Mouse (Mus musculus) kidney, adult 2 months (tissue): ENCODE data around the gene Gamt.

Experiments
- CTCF ChIP-seq: fragments of 200-500 bp; conservative IDR thresholded peaks from 2 replicates; pipeline ENCODE4 v1.5.1; 2011; ENCODE audit warnings: low read depth, mild to moderate bottlenecking, control low read depth, low read length, moderate library complexity, mixed read lengths; ENCODE audit not compliant: insufficient read depth, insufficient read length
- POLR2A ChIP-seq: fragments of 200-500 bp; IDR thresholded peaks from one replicate; pipeline ENCODE4 v1.6.1; 2011; ENCODE audit warnings: low read depth, low read length, control low read depth

- TF ChIP-seq CTCF (no peak), POLR2A (no peak)
Measured at GRCm38 (mm10) chr10:80261585-80261968, 765 bp upstream of the Gamt start.
